Mouse (Mus musculus) lung, adult 18-20 months (tissue): ENCODE measurements at regions not wholly inside any gene's neighbourhood (a gene's known extent, or its start where the extent isn't known, plus 50 kb on each side); places are given as distances from the start of the nearest gene placed in this dataset.

Source experiments
- DNase-seq, 2 experiments: peaks; one replicate each; pipeline ENCODE4 v3.0.0; 2022; ENCODE audit warnings: mixed read lengths in 2 of 2

- DNase-seq, result peak; percentile 22 to 33
These were observed 234.9 kb downstream of the Sox2 start for GRCm38 (mm10) chr3:34885137-34885536.

DNA sequence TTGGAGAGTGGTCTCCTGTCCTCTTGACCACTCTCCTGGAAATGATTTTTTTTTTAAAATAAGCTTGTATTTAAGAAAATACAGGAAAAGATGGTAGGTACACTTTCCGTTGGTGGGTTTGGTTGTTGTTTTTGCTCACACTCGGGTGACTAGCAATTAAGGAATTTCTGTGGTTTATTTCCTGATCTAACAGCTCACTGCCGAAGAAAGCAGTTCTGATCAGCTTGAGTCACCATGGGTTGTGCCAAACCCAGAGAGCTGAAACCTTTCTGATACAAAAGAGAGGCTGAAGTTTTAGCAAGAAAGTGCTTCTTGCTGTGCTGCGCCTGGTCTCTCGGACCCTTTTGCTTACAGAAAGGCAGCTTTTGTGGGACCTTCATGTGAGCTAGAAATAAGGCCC lies 243.2 kb downstream of the Sox2 start:
- no peak for DNase-seq

DNA sequence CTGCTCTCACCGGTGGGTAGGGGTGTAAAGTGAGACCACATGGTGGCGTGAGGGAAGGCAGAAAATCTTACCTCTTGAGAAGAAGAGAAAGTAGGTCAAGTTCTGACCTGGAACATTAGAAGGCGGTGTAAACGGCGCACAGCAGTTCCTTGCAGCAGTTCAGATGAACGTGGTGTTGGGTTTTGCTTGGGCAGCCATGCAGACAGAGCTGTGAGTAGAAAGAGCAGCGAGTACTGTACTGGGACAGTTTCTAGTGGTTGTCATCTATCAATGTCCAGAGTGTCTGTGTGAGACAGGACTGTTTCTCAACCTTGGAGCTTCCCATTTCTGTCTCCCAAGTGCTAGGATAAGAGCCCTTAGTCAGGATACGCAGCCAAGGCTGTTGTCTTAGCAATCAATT lies 252.9 kb downstream of the Sox2 start:
- no peak for DNase-seq

DNA sequence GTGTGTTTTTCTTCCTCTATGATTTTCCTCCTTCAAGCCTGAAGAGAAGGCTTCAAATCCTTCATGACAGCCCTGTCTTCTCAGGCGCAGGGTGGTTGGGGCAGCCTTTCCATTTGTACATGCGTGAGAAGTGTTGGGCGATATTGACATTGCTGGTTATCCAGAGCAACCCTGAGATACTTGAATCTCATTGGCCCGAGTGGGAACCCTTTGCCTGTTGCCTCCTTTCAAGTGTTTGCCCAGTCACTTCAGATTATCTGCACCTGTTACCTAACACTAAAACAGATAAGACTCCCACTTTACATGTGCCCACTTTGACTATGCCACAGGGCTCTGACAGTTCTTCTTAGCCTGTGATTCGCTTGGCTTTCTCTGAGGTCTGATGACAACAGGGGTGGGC lies 258.3 kb downstream of the Sox2 start:
- DNase-seq, result peak; percentile 39 to 70

DNA sequence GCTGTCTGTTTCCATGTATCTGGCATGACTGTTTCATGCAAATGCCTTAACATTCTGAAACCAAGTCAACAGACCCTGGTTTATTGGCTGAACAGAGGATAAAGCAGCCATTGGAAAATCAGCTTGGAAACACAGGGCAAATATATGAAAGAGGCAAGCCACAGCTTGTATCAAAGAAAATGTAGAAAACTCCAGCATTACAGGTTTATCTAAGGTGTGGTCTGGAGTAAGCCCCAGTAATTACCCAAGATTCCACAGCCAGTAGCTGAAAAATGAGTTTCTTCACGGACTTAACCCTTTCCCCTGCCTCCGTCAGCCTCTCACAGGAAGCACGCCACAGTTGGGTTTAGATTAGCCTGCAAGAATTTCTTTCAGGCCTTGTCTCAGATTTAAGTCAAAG lies 259.1 kb downstream of the Sox2 start:
- DNase-seq, result no peak

DNA sequence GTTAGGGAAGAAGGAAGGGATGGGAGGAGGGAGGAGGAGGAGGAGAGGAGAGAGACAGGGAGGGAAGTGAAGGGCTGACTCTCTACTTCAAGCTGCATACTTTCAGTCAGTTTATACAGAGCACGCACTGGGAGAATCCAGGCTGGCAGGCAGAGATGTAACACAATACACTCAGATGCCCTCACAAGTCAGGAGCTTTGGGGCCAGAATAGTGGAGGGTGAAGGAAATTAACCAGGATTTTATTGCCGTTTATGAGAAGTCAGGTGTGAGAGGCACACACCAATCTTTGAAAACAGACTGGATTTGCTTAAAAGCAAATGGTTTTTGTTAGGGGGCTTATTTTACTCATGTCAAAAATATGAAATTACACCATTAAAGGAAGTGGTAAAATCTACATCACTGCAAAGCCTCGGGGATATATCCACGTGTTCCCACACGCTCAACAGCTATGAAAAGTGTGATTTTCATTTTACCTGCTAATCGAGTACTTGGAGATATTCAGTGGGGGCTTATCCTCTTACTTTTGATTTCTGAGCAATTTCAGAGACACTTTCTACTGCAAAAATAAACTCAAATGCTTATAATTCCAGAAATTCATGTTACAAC lies 268.2 kb downstream of the Sox2 start:
- DNase-seq, result no peak

- DNase-seq, result no peak
These were observed 270.3 kb downstream of the Sox2 start for GRCm38 (mm10) chr3:34920497-34920896.

GRCm38 (mm10) chr3:34949867-34950266 lies 299.7 kb downstream of the Sox2 start:
- no peak for DNase-seq

DNA sequence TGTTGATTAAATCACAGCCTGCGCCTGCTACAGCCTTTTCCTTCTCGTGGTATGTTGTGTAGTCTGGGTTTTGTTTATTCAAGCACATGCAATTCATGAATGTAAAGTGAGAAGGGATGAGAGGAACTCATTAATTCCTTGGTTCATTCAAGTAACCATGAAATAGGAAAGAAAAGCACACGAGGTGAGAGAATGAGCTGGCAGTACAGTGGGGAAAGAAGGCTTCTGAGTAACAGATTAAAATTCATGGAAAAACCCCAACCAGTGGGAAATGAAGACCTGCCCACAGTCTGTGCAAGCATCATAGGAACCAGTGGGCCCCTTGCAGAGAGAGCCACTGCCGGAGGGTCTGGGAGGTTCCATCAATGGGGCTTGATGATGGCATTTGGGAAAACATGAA lies 306.0 kb downstream of the Sox2 start:
- no peak for DNase-seq

- no peak for DNase-seq
These were observed 308.9 kb downstream of the Sox2 start for GRCm38 (mm10) chr3:34959044-34959521.

GRCm38 (mm10) chr3:34966442-34966841 lies 316.2 kb downstream of the Sox2 start:
- DNase-seq, result no peak

- no peak for DNase-seq
These were observed 317.7 kb downstream of the Sox2 start for GRCm38 (mm10) chr3:34967911-34968310.

DNA sequence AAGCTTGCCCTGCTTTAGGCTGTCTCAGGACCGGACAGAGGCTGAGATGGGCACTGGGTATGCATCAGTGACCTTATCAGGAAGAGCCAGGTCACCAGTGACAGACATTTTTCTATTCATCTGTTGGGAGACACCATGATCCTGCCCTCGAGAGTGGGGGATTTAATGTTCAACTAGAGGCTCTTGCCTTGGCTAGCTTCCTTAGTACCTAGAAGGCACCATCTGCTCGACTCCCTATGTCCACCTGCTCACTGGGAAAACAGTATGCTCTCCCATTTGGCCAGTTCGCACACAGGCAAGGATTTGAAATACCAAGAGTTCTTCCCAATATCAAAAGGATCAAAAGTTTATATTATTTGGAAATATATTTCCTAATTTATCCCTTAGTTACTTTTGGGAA lies 321.3 kb downstream of the Sox2 start:
- DNase-seq, result no peak

- no peak for DNase-seq
These were observed 324.2 kb downstream of the Sox2 start for GRCm38 (mm10) chr3:34974371-34974770.
